Mouse (Mus musculus): ENCODE data around the gene Best2. TPM values are rescaled to one million over a fixed set of nuclear protein-coding genes. Genes with fewer than 3 reads are reported as not detected.

The Best2 gene
- total and polyA plus RNA-seq, 3 experiments = 0.04 to 0.13 TPM; not detected in 1

DNA sequence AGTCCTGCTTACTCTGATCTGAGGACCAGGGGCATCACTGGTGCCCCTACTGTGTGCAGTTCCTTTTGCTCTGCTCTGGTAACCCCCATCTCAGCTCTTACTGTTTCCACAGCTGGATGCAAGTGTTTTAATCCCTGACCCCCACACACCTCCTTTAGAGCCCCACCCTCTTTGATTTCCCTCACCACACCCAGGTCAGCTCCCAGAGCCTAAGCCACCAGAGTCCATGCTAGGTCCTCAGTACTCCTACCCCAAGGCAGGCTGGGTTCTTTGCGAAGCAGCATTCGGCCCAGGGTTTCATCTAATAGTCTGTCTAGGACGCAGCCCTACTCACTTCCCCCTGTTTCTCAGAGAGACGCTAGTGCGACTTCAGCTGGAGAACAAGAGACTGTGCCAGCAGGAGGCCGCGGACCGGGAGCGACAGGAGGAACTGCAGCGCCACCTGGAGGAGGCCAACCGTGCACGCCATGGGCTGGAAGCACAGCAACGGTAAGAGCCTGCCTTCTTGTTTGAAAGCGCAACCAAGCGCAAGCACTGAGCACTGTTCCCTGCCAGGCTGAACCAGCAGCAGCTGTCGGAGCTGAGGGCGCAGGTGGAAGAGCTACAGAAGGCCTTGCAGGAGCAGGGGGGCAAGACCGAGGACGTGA lies 16.6 kb downstream of the Best2 start (continued):
- no peak for TF ChIP-seq POLR2AphosphoS2 (IDR thresholded peaks at IDR 0.05; ENCODE audit: low read length)
- TF ChIP-seq ZNF384 (IDR thresholded peaks at IDR 0.05; ENCODE audit: low read depth, low read length) = peak; percentile 34; the same call in 1 of the 2 replicates
- no peak for TF ChIP-seq POLR2AphosphoS5 (IDR thresholded peaks at IDR 0.05; ENCODE audit: borderline replicate concordance, low read depth, low read length)
- TF ChIP-seq MAZ (IDR thresholded peaks at IDR 0.05; ENCODE audit: low read depth, low read length) = peak; percentile 63; the same call in 1 of the 2 replicates
- 0 out of 2 replicates have a peak, but pooled peaks have one; percentile 34 for TF ChIP-seq USF1 (IDR thresholded peaks at IDR 0.05; ENCODE audit: low read depth, low read length)
- TF ChIP-seq E2F4 (IDR thresholded peaks at IDR 0.05; ENCODE audit: borderline replicate concordance, low read depth, low read length) = no peak
- peak; percentile 92 for TF ChIP-seq SMC3 (IDR thresholded peaks at IDR 0.05; ENCODE audit: low read depth, low read length)
- TF ChIP-seq TBP (IDR thresholded peaks at IDR 0.05; ENCODE audit: low read depth, low read length) = peak; percentile 52; the same call in 1 of the 2 replicates
- no peak for TF ChIP-seq BHLHE40 (IDR thresholded peaks at IDR 0.05; ENCODE audit: borderline replicate concordance, low read depth, low read length)
- TF ChIP-seq NRF1 (IDR thresholded peaks at IDR 0.05; ENCODE audit: insufficient read depth, low read depth, low read length, poor library complexity, severe bottlenecking) = no peak
- peak; percentile 53 for TF ChIP-seq MAX (IDR thresholded peaks at IDR 0.05; ENCODE audit: low read length)
- peak; percentile 65; the same call in 1 of the 2 replicates for TF ChIP-seq ELF1 (IDR thresholded peaks at IDR 0.05; ENCODE audit: low read depth, low read length)
- TF ChIP-seq CHD1 (IDR thresholded peaks at IDR 0.05; ENCODE audit: low read depth, low read length) = no peak
- no peak for TF ChIP-seq UBTF (IDR thresholded peaks at IDR 0.05; ENCODE audit: borderline replicate concordance, insufficient read depth, low read depth, low read length)

DNA sequence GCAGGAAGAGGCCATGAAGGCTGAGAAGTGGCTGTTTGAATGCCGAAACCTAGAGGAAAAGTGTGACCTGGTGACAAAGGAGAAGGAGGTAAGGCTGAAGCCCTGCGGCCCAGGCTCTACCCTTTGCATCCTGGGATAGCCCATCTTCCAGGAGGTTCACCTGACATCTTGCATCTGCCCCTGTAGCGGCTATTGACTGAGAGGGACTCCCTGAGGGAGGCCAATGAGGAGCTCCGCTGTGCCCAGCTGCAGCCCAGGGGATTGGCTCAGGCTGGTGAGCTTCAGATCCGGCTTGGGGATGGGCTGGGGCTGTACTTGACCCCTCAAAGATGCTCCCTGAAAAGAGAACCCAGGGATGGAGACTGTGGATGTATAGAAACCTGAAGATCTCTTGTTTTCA lies 17.4 kb downstream of the Best2 start:
- Histone ChIP-seq H3K4me3 (ENCODE audit: control insufficient read depth in 1 of 2, insufficient read depth in 1 of 2, low read depth in 2 of 2, low read length in 2 of 2) (no peak overlapping the region), H3K9ac (ENCODE audit: control insufficient read depth, low read depth, low read length, poor library complexity, severe bottlenecking) (no peak overlapping the region), H3K9me3 (replicated peaks; ENCODE audit: insufficient read depth, low read length) (no peaks in the 10 kb centered on the region), H3K27ac (ENCODE audit: control insufficient read depth, low read depth, low read length) (no peak overlapping the region), H3K36me3 (ENCODE audit: control insufficient read depth in 1 of 2, insufficient read depth in 2 of 2, low read length in 2 of 2) (no peaks in the 10 kb centered on the region), H3K4me1 (ENCODE audit: control insufficient read depth in 1 of 2, insufficient read depth in 2 of 2, low read length in 2 of 2) (peaks cover 0 to 5% of the 10 kb centered on the region in 2 experiments; a peak in 1 of 4 replicates), H3K79me2 (ENCODE audit: control insufficient read depth, insufficient read depth, low read length, poor library complexity) (no peaks in the 10 kb centered on the region), H3K27me3 (ENCODE audit: control insufficient read depth in 1 of 2, insufficient read depth in 2 of 2, low read length in 2 of 2) (no peaks in the 10 kb centered on the region)
- no peak for DNase-seq (ENCODE audit: low read depth, low spot score)
- TF ChIP-seq HCFC1 (IDR thresholded peaks at IDR 0.05; ENCODE audit: low read depth, low read length) (no peak), NRF1 (IDR thresholded peaks at IDR 0.05; ENCODE audit: insufficient read depth, low read depth, low read length, poor library complexity, severe bottlenecking) (no peak)

GRCm38 (mm10) chr8:84995680-84996079 lies 18.7 kb downstream of the Best2 start:
- Histone ChIP-seq H3K4me1 (ENCODE audit: control insufficient read depth in 1 of 2, insufficient read depth in 2 of 2, low read length in 2 of 2) (peaks cover 0 to 9% of the 10 kb centered on the region in 2 experiments; a peak in 3 of 4 replicates), H3K9ac (ENCODE audit: control insufficient read depth, low read depth, low read length, poor library complexity, severe bottlenecking) (no peak overlapping the region), H3K9me3 (replicated peaks; ENCODE audit: insufficient read depth, low read length) (no peaks in the 10 kb centered on the region)

More at GRCm38 (mm10) chr8:84995680-84996079, 18.7 kb downstream of the Best2 start:
- no peaks in the 10 kb centered on the region for H3K79me2 ChIP-seq (ENCODE audit: control insufficient read depth, insufficient read depth, low read length, poor library complexity)
- H3K27me3 ChIP-seq (ENCODE audit: control insufficient read depth in 1 of 2, insufficient read depth in 2 of 2, low read length in 2 of 2) = no peaks in the 10 kb centered on the region
- DNase-seq (ENCODE audit: low read depth, low spot score) = no peak
- no peak for TF ChIP-seq SIN3A (IDR thresholded peaks at IDR 0.05; ENCODE audit: low read length)
- TF ChIP-seq MYB (IDR thresholded peaks at IDR 0.05; ENCODE audit: low read depth, low read length) = no peak
- TF ChIP-seq CHD2 (IDR thresholded peaks at IDR 0.05; ENCODE audit: low read length) = no peak
- no peak for TF ChIP-seq MAX (IDR thresholded peaks at IDR 0.05; ENCODE audit: low read length)
- TF ChIP-seq UBTF (IDR thresholded peaks at IDR 0.05; ENCODE audit: borderline replicate concordance, insufficient read depth, low read depth, low read length) = no peak
- TF ChIP-seq SMC3 (IDR thresholded peaks at IDR 0.05; ENCODE audit: low read depth, low read length) = no peak
- TF ChIP-seq GABPA (IDR thresholded peaks at IDR 0.05; ENCODE audit: low read depth, low read length) = no peak
- no peak for TF ChIP-seq MEF2A (IDR thresholded peaks at IDR 0.05; ENCODE audit: extremely low read depth, insufficient replicate concordance, low read depth, low read length, poor library complexity, severe bottlenecking)
- H3K27ac ChIP-seq (ENCODE audit: control insufficient read depth, low read depth, low read length) = no peak overlapping the region
- H3K36me3 ChIP-seq (ENCODE audit: control insufficient read depth in 1 of 2, insufficient read depth in 2 of 2, low read length in 2 of 2) = no peaks in the 10 kb centered on the region
- no peak overlapping the region for H3K4me3 ChIP-seq (ENCODE audit: control insufficient read depth in 1 of 2, insufficient read depth in 1 of 2, low read depth in 2 of 2, low read length in 2 of 2)

All from MEL (cell line).